Mouse (Mus musculus) neural tube, embryonic 11.5 days (tissue): ENCODE results near the gene Timm50. TPM values are rescaled to one million over a fixed set of nuclear protein-coding genes. Genes with fewer than 3 reads are reported as not detected.

ENCODE experiments used
- ATAC-seq: fragments of 200-750 bp; cut with Nextera tagmentation; 2 replicates; pipeline ENCODE4 v1.8.0; 2017; ENCODE audit warnings: moderate number of reproducible peaks, mild to moderate bottlenecking, moderate TSS enrichment, moderate library complexity; ENCODE audit not compliant: insufficient read depth, low FRiP score, low TSS enrichment
- DNase-seq: peaks from one replicate; pipeline ENCODE4 v3.0.0-alpha.2; 2015; ENCODE audit warnings: low spot score
- H3K27ac ChIP-seq: fragments of 300-500 bp; sonication (generic); 2 replicates; pipeline ENCODE4 v1.5.1; 2014; ENCODE audit warnings: low read depth, mild to moderate bottlenecking, low read length
- H3K27me3 ChIP-seq: fragments of 300-500 bp; sonication (generic); 2 replicates; pipeline ENCODE4 v1.6.1; 2014; ENCODE audit warnings: mild to moderate bottlenecking, low read length, mixed read lengths; ENCODE audit not compliant: control insufficient read depth, insufficient read depth
- H3K36me3 ChIP-seq: fragments of 300-500 bp; sonication (generic); 2 replicates; pipeline ENCODE4 v1.6.1; 2014; ENCODE audit warnings: mild to moderate bottlenecking, low read length, moderate library complexity, mixed read lengths; ENCODE audit not compliant: control insufficient read depth, insufficient read depth
- H3K4me1 ChIP-seq: fragments of 300-500 bp; sonication (generic); 2 replicates; pipeline ENCODE4 v1.6.1; 2014; ENCODE audit warnings: low read length, mixed read lengths; ENCODE audit not compliant: control insufficient read depth, insufficient read depth
- H3K4me2 ChIP-seq: fragments of 300-500 bp; sonication (generic); 2 replicates; pipeline ENCODE4 v1.6.1; 2014; ENCODE audit warnings: low read depth, mild to moderate bottlenecking, moderate library complexity
- H3K4me3 ChIP-seq: fragments of 300-500 bp; sonication (generic); 2 replicates; pipeline ENCODE4 v1.5.1; 2014; ENCODE audit warnings: low read depth, low read length
- H3K9ac ChIP-seq: fragments of 300-500 bp; sonication (generic); 2 replicates; pipeline ENCODE4 v1.6.1; 2014; ENCODE audit warnings: mild to moderate bottlenecking, low read length
- H3K9me3 ChIP-seq: fragments of 300-500 bp; sonication (generic); 2 replicates; pipeline ENCODE4 v1.6.1; 2016; ENCODE audit warnings: low read length; ENCODE audit not compliant: control insufficient read depth
- WGBS: fragments of 180-500 bp; shearing (Covaris S2); extraction: QIAGEN DNeasy Blood & Tissue Kit; methylation state at CpG from one replicate; pipeline ENCODE4 v1.1.7; 2014; 5-methylcytosine and 5-hydroxymethylcytosine counted together
- polyA plus RNA-seq: library from polyadenylated mRNA; unstranded; fragments of >200 nt; fragmentation: Nextera tagmentation; extraction: Ambion mirVana; gene quantifications from 2 replicates; pipeline ENCODE4 v1.2.1, GENCODE M21; 2014

Timm50 gene
- 199 and 219 TPM in 2 replicates for polyA plus RNA-seq

GRCm38 (mm10) chr7:28311926-28312543, at the start of gene Timm50:
Timm50 (minus strand) TSS chr7:28312072.
- Histone ChIP-seq H3K4me3 (peak within 1 kb of the TSS; percentile 97), H3K36me3 (peaks cover 24% of the 10 kb centered on the region), H3K4me1 (peaks cover 9% of the 10 kb centered on the region), H3K9ac (peak within 1 kb of the TSS; percentile 92), H3K9me3 (no peaks in the 10 kb centered on the region), H3K27ac (peak within 1 kb of the TSS; percentile 73), H3K4me2 (peak within 1 kb of the TSS; percentile 64), H3K27me3 (no peaks in the 10 kb centered on the region)
- DNase-seq (peak; percentile 97), ATAC-seq (peak; percentile 96)
- under 1% methylated on average over 42 of the region's 45 CpGs for WGBS

DNA sequence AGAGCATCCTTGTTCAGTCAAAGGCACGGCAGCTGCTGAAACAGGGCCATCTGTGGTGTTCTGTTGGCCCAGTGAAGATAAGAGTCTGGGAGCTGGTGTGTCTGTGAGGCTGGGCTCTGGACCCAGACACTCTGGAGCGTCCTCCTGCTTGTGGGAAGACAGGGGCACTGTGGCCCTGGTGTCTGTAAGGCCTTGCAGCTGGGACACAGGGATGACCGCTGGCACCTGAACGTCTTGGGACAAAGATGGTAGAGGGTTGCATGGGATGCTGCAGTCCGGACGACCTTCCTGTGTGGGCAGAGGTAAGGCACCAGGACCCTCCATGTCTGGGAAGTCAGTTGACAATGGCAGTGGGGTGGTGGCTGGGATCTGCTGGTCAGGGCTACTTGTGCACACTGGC, 48.4 kb upstream of the Timm50 start:
- Histone ChIP-seq H3K27me3 (no peaks in the 10 kb centered on the region), H3K9me3 (no peaks in the 10 kb centered on the region), H3K4me3 (no peak overlapping the region), H3K36me3 (peaks cover 41% of the 10 kb centered on the region), H3K9ac (no peak overlapping the region), H3K4me2 (no peak overlapping the region), H3K27ac (no peak overlapping the region), H3K4me1 (no peaks in the 10 kb centered on the region; the same call in 1 of the 2 replicates)
- ATAC-seq = no peak
- no peak for DNase-seq
- 93% methylated on average over 6 of the region's 6 CpGs for WGBS

DNA sequence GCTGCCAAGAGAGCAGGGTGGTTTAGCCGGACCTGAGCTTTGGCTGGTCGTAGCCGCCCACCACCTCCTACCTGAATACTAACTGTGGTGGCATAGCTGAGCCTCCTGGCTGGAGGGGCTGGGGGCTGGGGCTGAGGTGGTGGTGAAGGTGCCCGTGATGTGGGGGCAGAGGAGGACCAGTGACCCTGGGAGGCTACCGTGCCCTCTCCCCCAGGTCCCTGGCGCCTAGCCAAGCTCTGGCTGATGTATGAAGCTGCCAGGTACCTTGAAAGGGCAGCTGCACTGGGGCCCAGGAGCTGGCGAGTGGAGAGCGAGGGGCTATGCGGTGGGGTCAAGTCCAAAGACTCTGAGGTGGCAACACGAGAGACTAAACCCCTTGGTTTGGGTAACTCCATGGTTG, 48.0 kb upstream of the Timm50 start:
- no peak for DNase-seq
- H3K36me3 ChIP-seq = peaks cover 38% of the 10 kb centered on the region
- no peak overlapping the region for H3K4me2 ChIP-seq
- H3K4me1 ChIP-seq = no peaks in the 10 kb centered on the region; the same call in 1 of the 2 replicates
- ATAC-seq = no peak
- no peak overlapping the region for H3K27ac ChIP-seq
- no peak overlapping the region for H3K9ac ChIP-seq
- no peaks in the 10 kb centered on the region for H3K27me3 ChIP-seq
- no peak overlapping the region for H3K4me3 ChIP-seq
- H3K9me3 ChIP-seq = no peaks in the 10 kb centered on the region
- 94% methylated on average over 10 of the region's 10 CpGs for WGBS

DNA sequence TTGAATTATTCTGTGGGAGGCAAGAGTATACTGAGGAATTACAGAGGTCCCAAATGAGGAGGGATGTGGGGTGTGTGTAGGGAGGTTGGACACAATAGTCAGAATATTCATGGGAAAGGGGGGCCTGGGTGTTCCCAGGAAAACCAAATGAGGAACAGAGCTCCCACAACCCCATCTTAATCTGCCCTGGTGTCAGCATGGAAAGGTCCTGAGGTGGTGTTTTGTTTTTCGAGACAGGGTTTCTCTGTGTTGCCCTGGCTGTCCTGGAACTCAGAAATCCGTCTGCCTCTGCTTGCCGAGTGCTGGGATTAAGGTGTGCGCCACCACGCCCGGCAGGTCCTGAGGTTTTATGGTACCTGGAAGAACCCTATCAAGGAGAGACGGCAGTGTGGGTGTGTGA, 46.6 kb upstream of the Timm50 start:
- no peak overlapping the region for H3K4me2 ChIP-seq
- H3K27ac ChIP-seq = no peak overlapping the region
- WGBS = 75% methylated on average over 7 of the region's 7 CpGs
- no peak overlapping the region for H3K9ac ChIP-seq
- no peak for ATAC-seq
- no peaks in the 10 kb centered on the region for H3K9me3 ChIP-seq
- DNase-seq = no peak
- peaks cover 36% of the 10 kb centered on the region for H3K36me3 ChIP-seq
- H3K4me3 ChIP-seq = no peak overlapping the region
- H3K27me3 ChIP-seq = no peaks in the 10 kb centered on the region
- no peaks in the 10 kb centered on the region; the same call in 1 of the 2 replicates for H3K4me1 ChIP-seq

DNA sequence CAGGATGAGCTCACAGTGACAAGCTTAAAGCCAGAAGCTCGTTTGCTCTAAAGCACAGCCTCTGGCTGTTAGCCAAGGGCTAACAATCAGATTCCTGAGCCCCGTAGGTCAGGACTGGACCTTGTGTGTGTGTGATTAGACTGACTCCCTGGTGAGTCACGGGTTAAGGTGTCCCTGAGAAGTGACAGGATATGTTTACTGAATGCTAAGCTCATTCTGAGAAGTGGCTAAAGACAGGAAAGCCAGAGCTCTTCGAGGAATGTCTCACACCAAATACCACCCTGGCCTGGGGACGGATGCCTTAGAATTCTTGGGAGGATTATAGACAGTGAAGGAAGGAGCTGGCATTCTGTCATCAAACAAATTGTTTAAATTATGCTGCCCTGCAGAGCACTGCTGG, 46.1 kb upstream of the Timm50 start:
- no peak overlapping the region for H3K27ac ChIP-seq
- H3K9me3 ChIP-seq = no peaks in the 10 kb centered on the region
- H3K27me3 ChIP-seq = no peaks in the 10 kb centered on the region
- 23% methylated on average over 5 of the region's 5 CpGs for WGBS
- no peaks in the 10 kb centered on the region; the same call in 1 of the 2 replicates for H3K4me1 ChIP-seq
- DNase-seq (no peak), ATAC-seq (no peak)
- peak overlapping the region; percentile 18; the same call in 1 of the 2 replicates for H3K9ac ChIP-seq
- no peak overlapping the region for H3K4me3 ChIP-seq
- no peak overlapping the region for H3K4me2 ChIP-seq
- peaks cover 39% of the 10 kb centered on the region for H3K36me3 ChIP-seq

GRCm38 (mm10) chr7:28356981-28357380, 45.1 kb upstream of the Timm50 start:
- WGBS = 4% methylated on average over 5 of the region's 5 CpGs
- peaks cover 31% of the 10 kb centered on the region for H3K36me3 ChIP-seq

GRCm38 (mm10) chr7:28355221-28355620, 43.3 kb upstream of the Timm50 start:
- 90% methylated on average over 3 of the region's 3 CpGs for WGBS
- ATAC-seq (no peak), DNase-seq (no peak)
- Histone ChIP-seq H3K27ac (no peak overlapping the region), H3K9me3 (no peaks in the 10 kb centered on the region), H3K27me3 (no peaks in the 10 kb centered on the region), H3K4me1 (peaks cover 5% of the 10 kb centered on the region), H3K36me3 (peaks cover 21% of the 10 kb centered on the region), H3K9ac (no peak overlapping the region), H3K4me3 (no peak overlapping the region), H3K4me2 (no peak overlapping the region)

More at GRCm38 (mm10) chr7:28356981-28357380, 45.1 kb upstream of the Timm50 start:
- H3K4me1 ChIP-seq = no peaks in the 10 kb centered on the region; the same call in 1 of the 2 replicates
- no peak overlapping the region for H3K9ac ChIP-seq
- DNase-seq = peak; percentile 64
- H3K4me3 ChIP-seq = no peak overlapping the region
- ATAC-seq = no peak
- no peaks in the 10 kb centered on the region for H3K9me3 ChIP-seq
- H3K4me2 ChIP-seq = no peak overlapping the region
- peak overlapping the region; percentile 53; the same call in 1 of the 2 replicates for H3K27ac ChIP-seq
- no peaks in the 10 kb centered on the region for H3K27me3 ChIP-seq

GRCm38 (mm10) chr7:28354596-28354995, 42.7 kb upstream of the Timm50 start:
- H3K4me3 ChIP-seq = no peak overlapping the region
- 88% methylated on average over 3 of the region's 3 CpGs for WGBS
- H3K9me3 ChIP-seq = no peaks in the 10 kb centered on the region
- DNase-seq (no peak), ATAC-seq (no peak)
- H3K4me2 ChIP-seq = no peak overlapping the region
- H3K9ac ChIP-seq = no peak overlapping the region
- H3K27me3 ChIP-seq = no peaks in the 10 kb centered on the region
- no peak overlapping the region for H3K27ac ChIP-seq
- H3K4me1 ChIP-seq = peaks cover 8% of the 10 kb centered on the region
- peaks cover 15% of the 10 kb centered on the region for H3K36me3 ChIP-seq

DNA sequence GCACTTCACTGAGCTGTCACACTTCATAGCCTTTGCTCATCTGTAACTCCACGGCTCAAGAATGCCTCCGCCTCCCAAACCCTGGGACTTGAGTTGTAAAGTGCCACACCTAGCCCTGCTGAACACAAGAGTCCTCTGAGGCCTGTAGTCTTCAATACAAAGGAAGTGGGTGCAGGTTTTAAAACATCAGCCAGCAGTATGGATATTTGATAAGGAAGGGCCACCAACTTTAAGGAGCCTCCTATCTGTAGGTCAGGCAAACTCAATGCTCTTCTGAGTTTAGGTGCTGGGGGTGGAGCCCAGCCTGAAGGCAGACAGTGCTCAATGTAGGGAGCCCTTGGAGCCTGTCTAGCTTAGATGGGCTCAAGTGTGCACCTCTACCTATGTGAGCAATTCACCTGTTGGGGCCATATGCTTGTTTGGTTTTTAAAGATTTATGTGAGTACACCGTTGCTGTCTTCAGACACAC, 42.3 kb upstream of the Timm50 start:
- Histone ChIP-seq H3K36me3 (peaks cover 14% of the 10 kb centered on the region), H3K9ac (no peak overlapping the region), H3K27ac (no peak overlapping the region), H3K4me1 (peaks cover 8% of the 10 kb centered on the region), H3K27me3 (no peaks in the 10 kb centered on the region), H3K9me3 (no peaks in the 10 kb centered on the region), H3K4me3 (no peak overlapping the region), H3K4me2 (no peak overlapping the region)
- ATAC-seq (no peak), DNase-seq (no peak)
- 89% methylated on average over 3 of the region's 3 CpGs for WGBS
